Mouse (Mus musculus): ENCODE measurements around the gene Slc16a1.

DNA sequence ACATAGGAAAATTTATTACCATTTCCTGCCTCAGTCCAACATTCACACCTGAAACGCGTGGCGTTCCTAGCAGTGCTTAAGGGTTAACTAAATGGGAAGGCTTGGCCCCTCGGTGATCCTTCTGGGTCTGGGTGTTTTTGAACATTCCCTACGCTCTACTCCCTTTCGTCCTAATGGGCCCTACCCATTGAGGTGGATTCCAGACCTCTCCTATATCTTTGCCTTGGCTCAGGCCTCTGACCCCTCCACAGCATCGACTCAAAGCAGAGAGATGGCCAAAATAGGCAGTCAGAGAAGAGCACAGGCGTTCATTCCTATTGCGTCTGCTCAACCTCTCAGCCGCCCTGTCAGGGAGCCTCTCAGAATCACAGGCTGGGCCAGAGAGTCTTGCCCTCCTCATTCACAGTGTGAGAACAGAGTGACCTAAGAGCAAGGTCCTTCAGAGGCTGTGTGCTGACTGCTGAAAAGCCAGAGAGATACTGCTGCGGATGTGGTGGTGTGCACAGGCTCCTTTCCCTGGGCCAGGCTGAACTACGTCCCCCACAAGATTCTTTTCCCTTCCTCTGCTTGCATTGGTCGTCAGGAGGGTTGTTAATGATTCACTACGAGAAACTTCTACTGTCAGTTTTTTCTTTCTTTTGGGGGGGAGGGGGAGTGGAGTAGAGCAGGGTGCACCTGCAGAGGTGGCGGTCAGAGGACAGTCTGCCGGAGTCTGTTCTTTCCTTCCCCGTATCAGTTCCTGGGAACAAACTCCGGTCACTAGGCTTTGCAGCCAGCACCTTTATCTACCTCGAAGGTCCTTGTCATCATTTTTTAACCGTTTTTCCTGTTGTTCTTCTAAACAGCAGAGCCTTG is 38.9 kb upstream of the Slc16a1 start:
- TF ChIP-seq CTCF (IDR thresholded peaks at IDR 0.05; ENCODE audit: extremely low read depth, insufficient read depth, low read length) (no peak), POLR2A (IDR thresholded peaks at IDR 0.05; ENCODE audit: extremely low read depth, insufficient read depth, low read length) (no peak)

Data from cortical plate, adult 2 months (tissue).